Mouse (Mus musculus) naive thymus-derived CD4-positive, alpha-beta T cell, adult 2 months (primary cell): ENCODE measurements around the gene Gm5901.

Experiments
- DNase-seq: peaks from one replicate; pipeline ENCODE4 v3.0.0-alpha.2; 2011; ENCODE audit warnings: low read depth

Gene Gm5901

GRCm38 (mm10) chr7:105404268-105404667 is 29.4 kb downstream of the Gm5901 start, which contains the start of gene Cnga4:
TSS of gene Cnga4 (plus strand) at chr7:105404568.
- no peak for DNase-seq

- DNase-seq, result no peak
Observed at GRCm38 (mm10) chr7:105406322-105406721, 31.5 kb downstream of the Gm5901 start.

- DNase-seq, result peak; percentile 79
Observed at GRCm38 (mm10) chr7:105411874-105412632, 37.2 kb downstream of the Gm5901 start.

DNA sequence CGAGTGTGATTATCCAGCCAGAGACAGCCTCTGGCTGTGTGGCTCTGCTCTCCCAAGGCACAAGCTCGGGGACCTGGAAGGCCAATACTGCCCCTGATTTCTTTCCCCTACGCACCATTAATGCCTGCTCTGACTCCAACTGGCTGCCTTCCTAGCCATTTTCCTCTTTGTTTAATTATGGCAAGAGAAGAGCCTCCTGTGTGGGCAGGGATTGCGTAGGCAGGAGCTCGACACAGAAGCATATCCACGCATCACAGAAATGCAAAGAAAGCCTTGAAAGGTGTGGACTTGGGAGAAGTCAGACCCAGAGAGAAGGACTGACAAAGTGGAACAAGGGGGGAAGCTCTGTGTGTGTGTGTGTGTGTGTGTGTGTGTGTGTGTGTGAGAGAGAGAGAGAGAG is 39.5 kb downstream of the Gm5901 start:
- DNase-seq, result no peak

DNA sequence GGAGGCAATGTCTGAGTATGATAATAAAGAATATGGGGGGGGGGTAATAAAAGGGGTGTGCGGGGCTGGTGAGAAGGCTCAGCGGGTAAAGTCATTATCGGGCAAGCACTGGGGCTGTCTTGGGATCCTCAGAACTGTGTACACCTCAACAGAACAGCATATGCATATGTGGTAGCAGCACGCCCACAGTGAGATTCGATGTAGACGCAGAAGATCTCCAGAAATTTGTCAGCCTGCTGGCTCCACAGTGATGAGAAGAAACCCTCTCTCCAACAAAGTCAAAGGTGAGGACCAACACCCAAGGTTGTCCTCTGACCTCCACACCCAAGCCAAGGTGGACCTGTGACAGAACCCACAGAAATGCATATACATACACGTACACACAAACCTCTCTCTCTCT is 41.7 kb downstream of the Gm5901 start:
- no peak for DNase-seq

- no peak for DNase-seq
Observed at GRCm38 (mm10) chr7:105418106-105418505, 43.3 kb downstream of the Gm5901 start.

DNA sequence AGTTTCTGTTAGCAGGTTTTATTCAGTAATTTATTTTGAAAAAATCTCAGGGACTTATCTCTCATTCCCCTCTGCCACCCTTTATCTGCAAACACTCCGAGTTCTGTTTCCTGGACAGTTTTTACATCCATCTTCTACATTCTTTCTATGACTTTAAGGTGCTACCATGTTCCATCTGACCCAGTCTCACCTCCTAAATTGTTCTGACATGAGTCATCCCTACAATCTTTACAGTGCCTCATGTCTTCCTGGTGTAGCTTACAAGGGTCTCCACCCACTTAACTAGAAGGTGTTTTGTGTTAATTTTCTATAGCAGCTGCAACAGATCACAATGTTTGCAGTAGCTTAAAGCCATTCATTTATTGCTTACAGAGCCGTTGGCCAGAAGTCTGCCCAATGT is 46.1 kb downstream of the Gm5901 start:
- DNase-seq, result no peak

DNA sequence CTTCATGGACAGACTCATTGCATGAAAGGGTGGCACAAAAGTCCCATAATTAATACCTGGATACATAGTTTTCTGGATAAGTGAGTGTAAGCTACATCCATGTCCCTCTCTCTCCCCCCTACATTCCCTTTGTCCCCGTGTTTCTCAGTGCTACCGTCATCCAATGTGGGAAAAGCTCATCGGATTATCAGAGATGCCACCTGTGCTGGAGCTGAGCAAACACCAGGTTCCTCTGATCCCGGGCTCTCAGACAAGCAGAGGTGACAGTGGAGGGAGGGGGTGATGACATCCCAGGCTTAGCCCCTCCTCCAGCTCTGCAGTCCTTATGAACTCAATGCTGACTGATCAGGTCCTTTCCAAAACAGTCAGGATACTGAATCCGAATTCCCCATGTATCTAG is 49.5 kb downstream of the Gm5901 start:
- no peak for DNase-seq

- no peak for DNase-seq
Observed at GRCm38 (mm10) chr7:105425424-105426043, 50.7 kb downstream of the Gm5901 start, which contains the start of gene Cckbr. TSS of gene Cckbr (plus strand) at chr7:105425731.

- no peak for DNase-seq
Observed at GRCm38 (mm10) chr7:105426051-105426450, 51.2 kb downstream of the Gm5901 start.
